Mouse (Mus musculus) forebrain, postnatal 0 days (tissue): ENCODE measurements at regions not wholly inside any gene's neighbourhood (a gene's known extent, or its start where the extent isn't known, plus 50 kb on each side); places are given as distances from the start of the nearest gene placed in this dataset.

Experiments
- ATAC-seq: fragments of 200-750 bp; cut with Nextera tagmentation; 2 replicates; pipeline ENCODE4 v1.8.0; 2017; ENCODE audit warnings: mild to moderate bottlenecking, moderate library complexity
- DNase-seq: peaks from one replicate; pipeline ENCODE4 v3.0.0-alpha.2; 2015
- H3K27ac ChIP-seq: fragments of 300-500 bp; sonication (generic); 2 replicates; pipeline ENCODE4 v1.5.1; 2014; ENCODE audit warnings: low read depth, mild to moderate bottlenecking, antibody characterized with exemption, low read length, moderate library complexity, mixed read lengths
- H3K27me3 ChIP-seq: fragments of 300-500 bp; sonication (generic); 2 replicates; pipeline ENCODE4 v1.6.1; 2014; ENCODE audit warnings: mild to moderate bottlenecking, low read length, mixed read lengths; ENCODE audit not compliant: insufficient read depth
- H3K36me3 ChIP-seq: fragments of 300-500 bp; sonication (generic); 2 replicates; pipeline ENCODE4 v1.6.1; 2014; ENCODE audit warnings: mild to moderate bottlenecking, moderate library complexity; ENCODE audit not compliant: insufficient read depth
- H3K4me1 ChIP-seq: fragments of 300-500 bp; sonication (generic); 2 replicates; pipeline ENCODE4 v1.6.1; 2014; ENCODE audit warnings: antibody characterized with exemption; ENCODE audit not compliant: insufficient read depth
- H3K4me2 ChIP-seq: fragments of 300-500 bp; sonication (generic); 2 replicates; pipeline ENCODE4 v1.6.1; 2014; ENCODE audit warnings: low read depth, mild to moderate bottlenecking, moderate library complexity
- H3K4me3 ChIP-seq: fragments of 300-500 bp; sonication (generic); 2 replicates; pipeline ENCODE4 v1.5.1; 2014; ENCODE audit warnings: low read depth, low read length, mixed read lengths
- H3K9ac ChIP-seq: fragments of 300-500 bp; sonication (generic); 2 replicates; pipeline ENCODE4 v1.6.1; 2014; ENCODE audit warnings: mild to moderate bottlenecking
- H3K9me3 ChIP-seq: fragments of 300-500 bp; sonication (generic); 2 replicates; pipeline ENCODE4 v1.6.1; 2016; ENCODE audit warnings: low read length
- CTCF ChIP-seq: sonication (generic); IDR thresholded peaks from 2 replicates; pipeline ENCODE4 v1.5.1; 2016; ENCODE audit warnings: antibody characterized with exemption, control low read depth, low read depth
- WGBS: fragments of 180-500 bp; shearing (Covaris S2); extraction: QIAGEN DNeasy Blood & Tissue Kit; methylation state at CpG from one replicate; pipeline ENCODE4 v1.1.7; 2014; 5-methylcytosine and 5-hydroxymethylcytosine counted together

GRCm38 (mm10) chr1:124517543-124518171 is 472.3 kb upstream of the Dpp10 start:
- no peak overlapping the region for H3K9ac ChIP-seq
- H3K4me2 ChIP-seq, result no peak overlapping the region
- peak; percentile 68 for DNase-seq
- 51% methylated on average over 3 of the region's 3 CpGs for WGBS
- H3K27ac ChIP-seq, result no peak overlapping the region
- peak; percentile 64 for TF ChIP-seq CTCF
- no peaks in the 10 kb centered on the region for H3K36me3 ChIP-seq
- no peaks in the 10 kb centered on the region for H3K4me1 ChIP-seq
- no peaks in the 10 kb centered on the region for H3K27me3 ChIP-seq
- ATAC-seq, result peak; percentile 64; the same call in 1 of the 2 replicates
- H3K9me3 ChIP-seq, result no peaks in the 10 kb centered on the region
- H3K4me3 ChIP-seq, result no peak overlapping the region

DNA sequence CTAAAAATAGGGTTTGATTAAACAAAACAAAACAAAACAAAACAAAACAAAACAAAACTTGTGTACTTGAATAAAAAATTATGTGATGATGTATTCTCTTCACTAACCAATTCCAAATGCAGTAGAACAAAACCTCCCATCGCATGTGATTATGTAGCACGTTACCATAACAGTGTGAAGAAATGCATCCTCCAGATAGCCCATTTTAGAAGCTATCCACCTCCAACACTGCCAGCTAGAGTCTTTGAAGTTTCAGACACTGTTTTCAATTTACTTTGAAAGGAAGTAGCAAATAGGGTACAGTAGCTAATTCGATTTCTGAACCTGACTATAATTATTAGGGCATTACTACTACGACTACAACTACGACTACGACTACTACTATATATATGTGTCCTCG is 465.1 kb upstream of the Dpp10 start:
- no peak for TF ChIP-seq CTCF
- 88% methylated on average over 7 of the region's 7 CpGs for WGBS
- Histone ChIP-seq H3K27me3 (no peaks in the 10 kb centered on the region), H3K4me2 (no peak overlapping the region), H3K9ac (no peak overlapping the region), H3K4me1 (no peaks in the 10 kb centered on the region), H3K9me3 (no peaks in the 10 kb centered on the region), H3K36me3 (no peaks in the 10 kb centered on the region), H3K27ac (no peak overlapping the region), H3K4me3 (no peak overlapping the region)
- ATAC-seq (no peak), DNase-seq (no peak)

- no peak for TF ChIP-seq CTCF
- ATAC-seq (no peak), DNase-seq (no peak)
- Histone ChIP-seq H3K9ac (no peak overlapping the region), H3K27ac (no peak overlapping the region), H3K4me2 (no peak overlapping the region), H3K27me3 (no peaks in the 10 kb centered on the region), H3K36me3 (no peaks in the 10 kb centered on the region), H3K4me3 (no peak overlapping the region), H3K4me1 (no peaks in the 10 kb centered on the region), H3K9me3 (no peaks in the 10 kb centered on the region)
Measured at GRCm38 (mm10) chr1:124488456-124488855, 443.1 kb upstream of the Dpp10 start.

GRCm38 (mm10) chr1:124487965-124488364 is 442.6 kb upstream of the Dpp10 start:
- H3K4me3 ChIP-seq, result no peak overlapping the region
- no peaks in the 10 kb centered on the region for H3K9me3 ChIP-seq
- H3K4me2 ChIP-seq, result no peak overlapping the region
- no peaks in the 10 kb centered on the region for H3K36me3 ChIP-seq
- no peaks in the 10 kb centered on the region for H3K27me3 ChIP-seq
- ATAC-seq, result no peak
- DNase-seq, result no peak
- no peak for TF ChIP-seq CTCF
- no peaks in the 10 kb centered on the region for H3K4me1 ChIP-seq
- H3K27ac ChIP-seq, result no peak overlapping the region
- H3K9ac ChIP-seq, result no peak overlapping the region

DNA sequence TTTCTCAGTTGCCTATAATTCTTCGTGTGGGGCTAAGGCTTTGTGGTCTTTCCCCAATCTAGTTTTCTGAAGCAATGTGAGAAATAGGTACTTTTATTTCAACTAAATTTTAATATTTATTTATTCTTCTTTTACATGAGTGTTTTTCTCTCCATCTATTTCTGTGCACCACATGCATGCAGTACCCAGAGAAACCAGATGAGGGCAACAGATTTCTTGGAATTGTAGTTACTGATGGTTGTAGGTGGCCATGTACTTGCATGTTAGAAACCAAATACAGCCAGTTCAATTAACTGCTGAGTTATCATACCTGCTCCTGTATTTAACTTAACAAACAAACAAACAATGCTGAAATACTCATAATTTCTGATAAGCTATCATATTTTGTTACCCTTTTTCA is 404.8 kb upstream of the Dpp10 start:
- H3K4me2 ChIP-seq, result no peak overlapping the region
- no peaks in the 10 kb centered on the region for H3K4me1 ChIP-seq
- H3K27ac ChIP-seq, result no peak overlapping the region
- no peak overlapping the region for H3K4me3 ChIP-seq
- H3K9me3 ChIP-seq, result no peaks in the 10 kb centered on the region
- no peaks in the 10 kb centered on the region for H3K36me3 ChIP-seq
- peak; percentile 56 for TF ChIP-seq CTCF
- ATAC-seq (no peak), DNase-seq (peak; percentile 33)
- no peak overlapping the region for H3K9ac ChIP-seq
- 38% methylated on average over 1 of the region's 1 CpGs for WGBS
- no peaks in the 10 kb centered on the region for H3K27me3 ChIP-seq

GRCm38 (mm10) chr1:124439526-124439925 is 394.2 kb upstream of the Dpp10 start:
- Histone ChIP-seq H3K4me1 (no peaks in the 10 kb centered on the region), H3K9ac (no peak overlapping the region), H3K4me2 (no peak overlapping the region), H3K9me3 (no peaks in the 10 kb centered on the region), H3K27me3 (no peaks in the 10 kb centered on the region), H3K36me3 (no peaks in the 10 kb centered on the region), H3K4me3 (no peak overlapping the region), H3K27ac (no peak overlapping the region)
- ATAC-seq (no peak), DNase-seq (no peak)
- no peak for TF ChIP-seq CTCF
- 88% methylated on average over 1 of the region's 1 CpGs for WGBS

GRCm38 (mm10) chr1:124435850-124436249 is 390.5 kb upstream of the Dpp10 start:
- no peak for TF ChIP-seq CTCF
- Histone ChIP-seq H3K36me3 (no peaks in the 10 kb centered on the region), H3K4me2 (no peak overlapping the region), H3K9ac (no peak overlapping the region), H3K27me3 (no peaks in the 10 kb centered on the region), H3K4me3 (no peak overlapping the region), H3K27ac (no peak overlapping the region), H3K9me3 (0 out of 2 replicates have a peak, but pooled peaks cover 5% of the 10 kb centered on the region), H3K4me1 (no peaks in the 10 kb centered on the region)
- ATAC-seq (no peak), DNase-seq (no peak)
